Mouse (Mus musculus): ENCODE data around the gene As3mt.

- no peak for TF ChIP-seq CTCF (IDR thresholded peaks at IDR 0.05)
- no peak for TF ChIP-seq EP300 (IDR thresholded peaks at IDR 0.05)
These were observed 6.1 kb upstream of the As3mt start for GRCm38 (mm10) chr19:46701156-46701555.
